Mouse (Mus musculus) cortical plate, adult 2 months (tissue): Measurements from ENCODE around the gene Vwa8.

Experiments
- CTCF ChIP-seq: fragments of 200-500 bp; IDR thresholded peaks from 2 replicates; pipeline ENCODE4 v1.5.1; 2011; ENCODE audit warnings: mild to moderate bottlenecking, control low read depth, low read length; ENCODE audit not compliant: insufficient read depth; ENCODE audit errors: extremely low read depth
- POLR2A ChIP-seq: fragments of 200-500 bp; IDR thresholded peaks from 2 replicates; pipeline ENCODE4 v1.6.1; 2011; ENCODE audit warnings: mild to moderate bottlenecking, low read length, control low read depth; ENCODE audit not compliant: insufficient read depth; ENCODE audit errors: extremely low read depth

- TF ChIP-seq CTCF (no peak), POLR2A (no peak)
These were observed 143.6 kb downstream of the Vwa8 start for GRCm38 (mm10) chr14:78992456-78992855.
